Mouse (Mus musculus): Measurements from ENCODE around the gene Fkbp6.
"Not testable (repeated sequence)": the region's sequence is repeated elsewhere in the genome, so short reads cannot be mapped to it uniquely, and the experiment has no call there.

Gene Fkbp6

DNA sequence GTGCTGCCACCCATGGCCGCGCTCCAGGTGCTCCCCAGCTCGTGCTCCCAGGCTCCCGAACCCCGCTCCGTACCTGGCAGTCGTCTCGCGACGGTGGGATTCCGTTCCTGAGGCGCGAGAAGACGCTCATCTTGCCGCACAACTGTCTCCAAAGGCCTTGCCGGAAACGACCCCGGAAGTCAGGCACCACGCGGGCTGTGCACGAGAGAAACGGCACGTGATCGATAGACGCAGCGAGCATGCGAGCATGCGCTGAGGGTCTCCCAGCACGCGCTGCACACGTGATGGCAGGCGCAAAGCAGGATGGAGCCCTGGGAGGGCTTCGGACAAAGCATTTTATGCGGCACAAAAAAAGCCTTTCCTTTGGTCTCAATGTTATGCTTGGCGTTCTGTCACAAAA lies at the start of gene Fkbp6:
Gene Fkbp6, minus strand, starts transcription at position 183 of the 400 bp plus-strand sequence.
- no peak for DNase-seq (ENCODE audit: low spot score in 2 of 2)

- no peak for DNase-seq (ENCODE audit: low spot score in 2 of 2)
Observed at GRCm38 (mm10) chr5:135399382-135399781, 49.5 kb upstream of the Fkbp6 start.

GRCm38 (mm10) chr5:135395826-135396225 lies 46.0 kb upstream of the Fkbp6 start:
- peak in 1 of 2 experiments; percentile 68 for DNase-seq (ENCODE audit: low spot score in 2 of 2)

- peak; percentile 90 to 91 for DNase-seq (ENCODE audit: low spot score in 2 of 2)
Observed at GRCm38 (mm10) chr5:135394004-135394823, 44.4 kb upstream of the Fkbp6 start, which contains the start of gene Pom121. TSS of gene Pom121 (minus strand) at chr5:135394546.

- no peak for DNase-seq (ENCODE audit: low spot score in 2 of 2)
Observed at GRCm38 (mm10) chr5:135383771-135384170, 33.9 kb upstream of the Fkbp6 start.

DNA sequence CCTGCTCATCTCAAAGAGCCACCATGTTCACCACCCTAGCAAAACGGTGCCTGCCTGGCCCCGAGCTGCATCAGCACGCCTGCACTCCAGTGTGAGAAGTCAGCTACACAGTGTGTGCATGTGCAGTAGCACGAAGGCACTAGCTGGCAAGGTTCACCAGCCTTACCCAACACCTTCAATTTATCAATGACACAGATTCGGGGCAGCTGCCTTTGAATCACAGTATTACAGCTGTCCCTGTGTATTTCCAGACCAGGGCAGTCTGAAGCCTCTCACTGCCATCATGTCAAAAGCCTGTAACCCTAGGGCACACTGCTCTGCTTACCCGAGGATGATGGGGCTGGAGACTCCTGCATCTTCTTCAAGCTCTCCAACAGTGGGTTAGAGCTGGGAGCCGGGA lies 32.9 kb upstream of the Fkbp6 start:
- no peak for DNase-seq (ENCODE audit: low spot score in 2 of 2)

DNA sequence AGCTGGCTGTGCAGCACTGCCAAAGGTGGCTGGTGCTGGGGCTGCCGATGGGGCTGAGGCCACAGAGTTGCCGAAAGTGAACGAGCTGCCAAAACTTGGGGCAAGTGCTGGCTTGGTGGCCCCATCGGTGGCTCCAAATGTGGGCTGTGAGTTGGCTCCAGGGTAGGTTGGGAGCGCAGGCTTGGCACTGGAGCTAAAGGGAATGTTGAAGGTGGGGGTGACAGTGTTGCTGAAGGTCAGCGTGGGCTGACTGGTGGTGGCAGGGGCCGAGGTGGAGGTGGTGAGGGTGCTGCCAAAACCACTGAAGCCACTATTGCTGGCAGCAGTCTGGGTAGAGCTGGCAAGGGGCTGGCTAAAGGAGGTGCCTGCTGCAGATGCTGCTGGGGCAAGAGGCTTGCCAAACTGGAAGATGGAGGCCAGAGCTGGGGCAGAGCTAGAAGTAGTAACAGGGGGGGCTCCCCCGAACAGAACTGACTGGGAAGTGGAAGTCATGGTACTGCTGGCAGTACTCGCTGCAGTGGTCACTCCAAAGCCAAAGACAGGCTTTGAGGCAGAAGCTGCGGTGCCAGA lies 31.6 kb upstream of the Fkbp6 start:
- no peak for DNase-seq (ENCODE audit: low spot score in 2 of 2)

GRCm38 (mm10) chr5:135380681-135381080 lies 30.8 kb upstream of the Fkbp6 start:
- DNase-seq (ENCODE audit: low spot score in 2 of 2), result no peak

DNA sequence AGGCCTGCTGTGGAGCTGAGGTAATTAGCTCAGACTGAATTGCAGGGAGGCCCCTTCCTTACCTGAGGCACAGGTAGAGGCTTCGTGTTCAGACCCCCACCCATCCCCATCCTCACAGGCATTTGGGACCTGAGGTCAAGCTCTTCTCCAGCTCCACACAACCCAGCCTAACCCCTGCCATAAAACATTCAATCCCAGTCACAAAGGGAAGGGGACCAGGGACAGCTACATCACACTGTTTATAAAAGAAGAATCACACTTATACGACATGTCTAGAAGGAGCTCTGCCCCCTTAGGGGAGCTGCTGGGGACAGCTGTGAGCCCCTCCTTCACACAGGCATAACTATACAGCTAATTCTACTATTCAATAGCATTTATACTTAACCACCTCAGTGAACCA lies 26.5 kb upstream of the Fkbp6 start:
- DNase-seq (ENCODE audit: low spot score in 2 of 2), result no peak

DNA sequence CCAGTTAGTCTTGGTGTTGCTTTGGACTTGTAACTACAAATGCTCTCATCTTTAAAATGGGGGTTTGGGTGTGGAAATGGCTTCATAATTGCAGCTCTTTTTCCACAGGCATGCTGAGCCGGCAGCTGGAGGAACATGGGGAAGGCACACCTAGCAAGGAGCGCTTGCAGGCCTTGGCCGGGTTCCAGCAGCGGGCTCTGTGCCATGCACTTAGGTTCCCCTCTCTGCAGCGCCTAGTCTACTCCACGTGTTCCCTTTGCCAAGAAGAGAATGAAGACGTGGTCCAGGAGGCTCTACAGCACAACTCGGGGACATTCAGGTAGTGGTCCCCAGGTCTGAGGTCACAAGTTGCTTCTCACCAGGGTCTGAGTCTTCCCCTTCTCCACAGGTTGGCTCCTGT lies 25.3 kb upstream of the Fkbp6 start:
- peak in 1 of 2 experiments; percentile 60 for DNase-seq (ENCODE audit: low spot score in 2 of 2)

GRCm38 (mm10) chr5:135373601-135374000 lies 23.8 kb upstream of the Fkbp6 start:
- no peak for DNase-seq (ENCODE audit: low spot score in 2 of 2)

GRCm38 (mm10) chr5:135371195-135371594 lies 21.4 kb upstream of the Fkbp6 start:
- no peak for DNase-seq (ENCODE audit: low spot score in 2 of 2)

GRCm38 (mm10) chr5:135369787-135370654 lies 20.2 kb upstream of the Fkbp6 start, which contains the start of gene Nsun5:
TSS of gene Nsun5 (plus strand) at chr5:135369953.
- peak; percentile 96 to 97 for DNase-seq (ENCODE audit: low spot score in 2 of 2)

- DNase-seq (ENCODE audit: low spot score in 2 of 2), result not testable (repeated sequence)
Observed at GRCm38 (mm10) chr5:135369196-135369595, 19.4 kb upstream of the Fkbp6 start.

DNA sequence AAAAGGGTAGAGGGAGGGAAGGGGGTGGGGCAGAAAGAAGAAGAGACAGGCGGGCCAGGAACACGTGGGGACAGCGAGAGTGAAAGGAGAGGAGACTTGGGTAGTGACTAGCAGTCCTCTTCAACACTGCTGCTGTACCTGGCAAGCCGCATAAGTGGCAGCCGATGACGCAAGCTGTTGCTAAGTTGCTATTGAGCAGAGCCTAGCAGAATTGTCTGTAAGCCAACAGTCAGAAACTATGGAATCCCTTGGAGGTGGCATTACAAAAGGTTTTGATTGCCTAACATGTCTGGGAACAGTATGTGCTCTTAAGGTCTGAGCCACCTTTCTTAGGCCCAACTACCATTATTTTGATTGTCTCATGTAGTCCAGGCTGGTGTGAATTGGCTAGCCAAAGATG lies 18.5 kb upstream of the Fkbp6 start:
- DNase-seq (ENCODE audit: low spot score in 2 of 2), result no peak

DNA sequence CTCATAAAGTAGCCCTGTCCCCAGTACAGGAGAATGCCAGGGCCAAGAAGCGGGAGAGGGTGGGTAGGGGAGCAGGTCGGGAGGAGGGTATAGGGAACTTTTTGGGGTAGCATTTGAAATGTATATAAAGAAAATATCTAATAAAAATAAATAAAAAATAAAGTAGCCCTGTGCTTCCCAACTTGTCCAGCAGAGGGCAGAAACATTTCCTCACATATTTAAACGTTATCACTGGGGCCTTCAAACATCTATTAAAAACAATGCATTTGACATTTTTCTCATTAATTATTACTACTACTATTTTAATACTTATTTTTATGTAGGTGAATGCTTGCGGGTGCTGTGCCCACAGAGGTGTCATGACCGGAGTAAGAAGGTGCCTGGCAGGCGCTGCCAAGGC lies 18.0 kb upstream of the Fkbp6 start:
- DNase-seq (ENCODE audit: low spot score in 2 of 2), result no peak

DNA sequence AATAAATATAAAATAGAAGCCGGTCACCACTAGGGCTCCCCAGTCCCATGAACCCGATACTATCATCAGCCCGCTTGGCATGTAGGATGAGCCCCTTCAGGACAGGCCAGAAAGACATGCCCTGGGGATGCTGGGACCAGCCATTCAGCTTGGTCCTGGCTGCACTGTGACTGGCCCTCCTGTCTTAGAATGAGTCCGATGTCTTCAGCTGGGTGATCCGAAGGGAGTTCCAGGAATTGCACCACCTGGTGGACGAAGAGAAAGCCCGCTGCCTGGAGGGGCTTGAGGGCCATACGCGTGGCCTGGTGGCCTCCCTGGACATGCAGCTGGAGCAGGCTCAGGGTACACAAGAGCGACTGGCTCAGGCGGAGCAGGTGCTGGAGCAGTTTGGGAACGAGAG lies 13.7 kb upstream of the Fkbp6 start:
- no peak for DNase-seq (ENCODE audit: low spot score in 2 of 2)

DNA sequence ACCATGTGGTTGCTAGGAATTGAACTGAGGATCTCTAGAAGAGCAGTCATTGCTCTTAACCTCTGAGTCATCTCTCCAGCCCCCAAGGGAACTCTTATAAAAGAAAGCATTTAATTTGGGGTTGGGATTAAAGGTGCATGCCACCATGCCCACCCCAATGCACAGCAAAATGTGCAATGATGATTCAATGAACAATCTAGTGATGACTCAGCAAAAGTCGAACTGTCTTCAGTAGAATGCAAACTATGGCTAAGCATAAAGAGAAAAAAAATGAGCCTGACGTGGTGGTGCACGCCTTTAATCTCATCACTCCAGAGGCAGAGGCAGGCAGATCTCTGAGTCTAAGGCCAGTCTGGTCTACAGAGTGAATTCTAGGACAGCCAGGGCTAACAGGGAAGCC lies 12.7 kb upstream of the Fkbp6 start:
- DNase-seq (ENCODE audit: low spot score in 2 of 2), result no peak

- DNase-seq (ENCODE audit: low spot score in 2 of 2), result no peak
Observed at GRCm38 (mm10) chr5:135359772-135360171, 9.9 kb upstream of the Fkbp6 start.

- DNase-seq (ENCODE audit: low spot score in 2 of 2), result no peak
Observed at GRCm38 (mm10) chr5:135357556-135357955, 7.7 kb upstream of the Fkbp6 start.

GRCm38 (mm10) chr5:135356090-135356489 lies 6.2 kb upstream of the Fkbp6 start:
- no peak for DNase-seq (ENCODE audit: low spot score in 2 of 2)

- no peak for DNase-seq (ENCODE audit: low spot score in 2 of 2)
Observed at GRCm38 (mm10) chr5:135353564-135353963, 3.7 kb upstream of the Fkbp6 start.
